Mouse (Mus musculus) layer of hippocampus, adult 18-20 months (tissue): ENCODE measurements around the gene Myo3b. TPM values are rescaled to one million over a fixed set of nuclear protein-coding genes. Genes with fewer than 3 reads are reported as not detected.
A peak's percentile ranks its signal among the peaks of the same experiment; 100 is the strongest.

Source experiments
- DNase-seq, 2 experiments: peaks; one replicate each; pipeline ENCODE4 v3.0.0; 2022; ENCODE audit warnings: low spot score in 2 of 2
- total RNA-seq, 2 experiments: library from RNA; stranded (reverse); gene quantifications; 2 replicates each; pipeline ENCODE4 v1.2.3; 2021

Myo3b gene
- total RNA-seq, 2 experiments from 2014 or later, result 0.64 to 0.94 TPM

DNA sequence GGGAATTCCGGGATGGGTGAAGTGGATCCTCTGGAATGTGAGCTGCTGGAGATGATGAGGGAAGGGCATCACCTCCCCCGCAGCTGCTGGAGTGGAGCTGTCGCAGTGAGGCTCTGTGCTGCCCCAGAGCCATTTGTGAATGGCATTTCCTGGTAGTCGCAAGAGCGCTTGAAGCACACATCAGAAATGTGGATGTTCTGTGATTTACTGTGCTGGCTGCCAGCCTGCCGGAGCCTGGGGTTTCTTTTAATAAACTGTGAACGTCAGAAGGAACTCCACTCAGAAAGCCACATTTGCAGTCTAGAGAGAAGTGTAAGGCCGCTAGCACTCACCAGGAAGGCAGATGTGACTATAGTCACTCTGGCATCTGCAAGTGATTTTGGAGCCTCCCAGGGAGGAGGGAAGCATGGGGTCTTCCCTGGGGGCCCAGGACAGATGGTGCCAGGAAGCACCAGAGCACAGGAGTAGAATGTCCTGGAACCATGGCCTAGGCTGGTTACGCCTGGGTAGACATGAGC lies 223.7 kb downstream of the Myo3b start:
- peak; percentile 2 to 8 for DNase-seq

DNA sequence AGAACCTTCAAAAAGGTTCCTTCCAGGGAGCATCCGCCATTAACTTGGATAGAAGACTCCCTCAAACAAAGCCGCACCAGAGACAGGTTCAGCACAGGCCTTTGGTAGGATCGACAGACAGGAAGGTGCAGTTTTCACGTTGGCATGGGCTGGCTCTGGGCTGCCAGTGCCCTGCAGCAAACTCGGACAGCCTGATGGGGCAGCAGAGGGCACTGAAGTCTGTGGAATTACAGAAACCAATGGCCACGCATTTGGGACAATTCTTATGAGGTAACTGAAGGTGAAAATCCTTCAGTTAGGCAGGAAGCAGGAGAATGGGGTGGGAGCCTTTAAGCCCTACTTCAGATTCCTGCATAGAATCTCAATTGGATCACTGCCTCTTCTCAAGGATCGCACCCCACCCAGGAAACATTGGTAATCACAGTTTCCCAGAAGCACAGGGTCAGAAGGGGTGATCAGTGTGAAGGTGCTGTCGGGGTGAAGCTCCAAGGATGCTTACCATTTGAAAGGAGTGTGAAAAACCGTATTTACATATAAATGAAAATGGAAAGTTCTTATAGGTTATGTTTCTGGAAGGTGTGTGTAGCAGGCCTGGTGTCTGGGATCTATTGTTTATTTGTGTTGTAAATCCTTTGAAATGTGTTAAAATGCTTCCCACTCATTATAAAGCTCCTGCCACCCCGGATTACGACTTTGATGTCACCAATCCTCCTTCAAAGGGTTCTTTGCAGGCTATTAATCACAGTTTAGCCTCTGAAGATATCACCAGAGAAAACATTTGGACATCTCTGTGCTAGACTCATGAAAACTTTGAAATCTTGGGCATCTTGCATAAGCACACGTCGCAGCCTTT lies 239.7 kb downstream of the Myo3b start:
- no peak for DNase-seq

DNA sequence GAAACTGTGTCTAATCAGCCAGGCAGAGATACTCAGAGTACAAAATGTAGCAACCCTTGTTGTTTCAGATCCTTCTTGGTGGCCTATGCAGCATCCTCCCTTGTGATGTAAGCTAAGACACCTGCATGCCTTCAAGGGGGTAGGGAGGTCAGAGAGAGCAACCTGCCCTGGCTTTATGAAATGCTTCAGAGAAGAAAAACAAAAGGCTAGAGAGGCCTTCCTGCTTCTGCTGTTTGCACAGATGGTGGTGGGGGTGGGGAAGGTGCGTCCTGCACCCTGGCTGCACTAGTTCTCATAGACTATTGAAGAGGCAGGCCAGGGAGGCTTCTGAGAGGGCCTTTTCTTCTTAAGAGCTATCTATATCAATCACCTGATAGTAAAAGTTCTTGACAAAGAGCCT lies 245.2 kb downstream of the Myo3b start:
- DNase-seq, result no peak

DNA sequence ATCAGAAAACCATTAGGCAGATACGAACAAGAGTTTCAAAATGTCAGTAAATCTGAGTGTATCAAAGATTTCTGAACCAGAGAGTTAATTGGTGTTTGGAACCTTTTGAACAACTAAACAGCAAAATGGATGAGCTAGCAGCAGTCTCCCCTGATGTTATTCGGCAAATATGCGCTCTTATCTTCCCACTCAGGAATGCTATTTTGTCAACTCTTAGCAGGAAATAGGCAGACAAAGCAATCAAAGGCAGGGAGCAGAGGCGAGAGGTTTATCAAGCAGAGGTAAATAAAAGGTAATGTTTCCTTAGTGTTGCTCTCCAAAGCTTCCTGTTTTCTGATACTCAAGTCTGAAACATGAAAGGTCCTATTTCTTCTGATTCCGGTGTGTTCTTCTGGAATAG lies 252.1 kb downstream of the Myo3b start:
- no peak for DNase-seq

DNA sequence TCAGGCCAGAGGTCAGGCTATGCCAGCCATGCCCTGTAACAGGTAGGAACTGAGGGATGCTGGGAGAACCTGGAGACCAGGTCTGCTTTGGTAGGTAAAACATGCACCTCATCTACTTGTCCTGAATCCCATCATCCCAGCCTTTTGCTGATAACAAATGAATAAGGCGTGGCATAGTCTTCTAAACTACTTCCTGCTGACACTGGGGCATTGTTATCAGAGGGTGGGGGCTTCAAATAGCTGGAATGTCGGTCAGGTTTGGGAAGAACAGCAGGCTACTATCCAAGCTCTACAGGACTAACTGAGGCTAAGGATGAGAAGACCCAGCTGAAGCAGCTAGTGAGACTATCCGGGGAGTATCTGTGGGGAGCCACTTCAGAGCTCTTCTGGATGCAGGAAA lies 253.8 kb downstream of the Myo3b start:
- DNase-seq, result no peak

DNA sequence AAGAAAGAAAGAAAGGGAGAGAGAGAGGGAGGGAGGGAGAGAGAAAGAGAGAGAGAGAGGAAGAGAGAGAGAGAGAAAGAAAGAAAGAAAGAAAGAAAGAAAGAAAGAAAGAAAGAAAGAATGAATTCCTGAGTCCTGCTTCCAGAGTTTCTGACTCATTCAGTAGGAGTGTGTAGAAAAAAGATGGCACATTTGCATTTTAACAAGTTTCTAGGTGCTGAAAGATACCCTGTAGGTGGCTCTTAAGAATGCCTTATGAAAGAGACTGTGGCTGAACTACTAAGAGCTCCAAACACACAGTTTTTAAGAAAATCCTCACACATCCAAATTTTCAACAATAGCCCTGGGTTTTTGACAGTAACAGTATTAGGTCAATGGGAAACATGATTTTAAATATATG lies 264.0 kb downstream of the Myo3b start:
- DNase-seq, result no peak

DNA sequence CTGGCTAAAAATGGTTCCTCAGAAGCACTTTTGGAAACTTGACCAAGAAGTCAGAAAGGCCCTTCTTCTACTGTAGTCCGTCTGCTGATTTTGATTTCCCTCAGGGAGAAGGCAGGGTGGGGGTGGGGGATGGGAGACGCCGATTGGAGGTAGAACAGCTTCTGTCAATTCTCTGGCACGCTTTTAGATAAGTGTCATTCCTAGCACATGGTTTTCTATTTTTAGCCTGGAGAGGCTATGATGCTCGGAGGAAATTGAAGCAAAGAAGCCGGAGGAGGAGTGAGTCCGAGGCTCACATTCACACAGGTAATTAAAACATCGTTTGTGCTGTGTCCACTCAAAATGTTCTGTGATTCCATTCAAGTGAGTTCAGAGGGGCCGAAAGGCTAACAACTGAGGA lies 276.2 kb downstream of the Myo3b start:
- DNase-seq, result peak in 1 of 2 experiments; percentile 3

DNA sequence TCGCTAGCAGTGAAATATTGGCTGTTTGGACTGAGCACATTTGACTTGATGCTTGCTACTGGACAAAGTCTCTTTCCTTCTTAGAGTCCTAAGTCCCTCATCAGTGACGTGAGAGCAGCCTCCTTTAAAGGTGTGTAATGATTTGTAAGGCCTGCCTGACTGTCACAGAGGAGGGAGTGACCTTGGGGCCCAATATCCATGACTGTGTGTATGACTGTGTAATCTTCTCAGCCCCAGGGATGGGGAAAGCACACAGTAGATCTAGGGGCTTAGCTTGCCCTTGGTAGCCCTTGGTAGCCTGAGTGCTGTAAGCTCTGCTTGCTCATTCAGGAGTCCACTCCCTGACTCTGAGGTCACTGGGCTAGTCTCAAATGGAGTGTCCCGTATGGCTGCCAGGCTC lies 276.8 kb downstream of the Myo3b start:
- no peak for DNase-seq

DNA sequence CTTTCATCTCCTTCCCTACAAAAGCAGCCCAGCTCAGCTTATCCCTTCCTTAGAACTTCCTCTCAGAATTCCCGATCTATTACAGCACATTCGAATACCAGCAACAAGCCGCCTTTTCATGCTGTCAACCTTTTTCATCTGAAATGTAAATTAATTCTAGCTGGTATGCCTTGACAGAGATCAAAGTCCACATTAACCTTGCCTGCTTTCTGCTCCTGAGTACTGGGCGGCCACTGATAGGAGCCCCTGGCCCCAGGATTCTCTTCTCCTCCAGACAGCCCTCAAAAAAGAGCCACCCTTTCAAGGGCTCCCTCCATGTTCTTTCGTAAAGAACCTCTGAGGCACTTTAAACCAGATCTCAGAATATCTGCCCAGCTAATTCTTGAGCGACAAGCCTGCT lies 278.9 kb downstream of the Myo3b start:
- DNase-seq, result no peak

DNA sequence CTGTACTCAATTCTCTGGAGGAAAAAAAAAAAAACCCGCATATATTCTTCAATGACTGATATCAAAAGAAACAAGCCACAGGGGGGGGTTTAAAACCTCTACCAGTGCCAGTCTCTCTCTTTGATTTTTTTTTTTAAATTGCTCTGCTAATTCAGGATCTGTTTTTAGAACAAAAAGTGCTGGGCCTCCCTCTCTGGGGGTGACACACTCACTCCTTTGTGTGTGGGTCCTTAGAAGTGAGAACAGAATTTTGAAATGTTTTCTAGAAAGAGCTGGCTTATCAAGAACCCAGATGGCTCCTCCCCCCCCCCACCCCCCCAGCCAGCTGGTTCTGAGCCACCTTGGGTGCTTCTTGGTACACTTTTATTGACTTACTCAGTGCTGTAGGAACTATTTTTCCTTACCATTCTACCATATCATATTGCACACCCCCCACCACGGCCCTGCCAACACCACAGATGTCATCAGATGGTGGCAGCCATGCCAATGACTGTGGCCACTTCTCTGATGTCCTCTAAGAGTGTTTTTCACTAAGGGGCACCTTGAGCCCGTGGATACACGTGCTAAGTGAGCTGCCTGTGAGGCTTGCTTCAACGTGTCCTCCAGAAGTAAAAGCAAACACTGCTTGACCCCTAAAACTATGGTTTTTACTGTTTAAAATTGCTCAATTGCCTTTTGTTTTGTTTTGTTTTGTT lies 280.1 kb downstream of the Myo3b start:
- DNase-seq, result peak in 1 of 2 experiments; percentile 13

DNA sequence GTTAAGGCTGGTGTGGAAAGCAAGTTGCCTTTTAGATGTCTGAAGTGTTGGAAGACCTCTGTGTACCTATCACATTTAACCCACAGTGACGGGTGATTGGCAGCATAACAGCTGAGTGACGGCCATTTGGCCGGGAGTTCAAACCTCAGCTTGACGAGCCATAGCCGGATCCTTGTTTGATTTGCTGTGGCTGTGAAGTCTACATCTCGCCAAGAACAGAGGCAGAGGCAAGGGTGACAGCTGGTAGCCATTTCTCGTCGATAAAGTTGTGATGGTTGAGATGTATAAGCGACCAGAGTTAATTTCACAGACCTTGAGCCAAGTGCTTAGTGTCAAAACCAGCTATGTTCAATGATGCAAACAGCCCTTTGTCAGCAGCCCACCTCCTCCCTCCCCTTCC lies 283.8 kb downstream of the Myo3b start:
- DNase-seq, result no peak

DNA sequence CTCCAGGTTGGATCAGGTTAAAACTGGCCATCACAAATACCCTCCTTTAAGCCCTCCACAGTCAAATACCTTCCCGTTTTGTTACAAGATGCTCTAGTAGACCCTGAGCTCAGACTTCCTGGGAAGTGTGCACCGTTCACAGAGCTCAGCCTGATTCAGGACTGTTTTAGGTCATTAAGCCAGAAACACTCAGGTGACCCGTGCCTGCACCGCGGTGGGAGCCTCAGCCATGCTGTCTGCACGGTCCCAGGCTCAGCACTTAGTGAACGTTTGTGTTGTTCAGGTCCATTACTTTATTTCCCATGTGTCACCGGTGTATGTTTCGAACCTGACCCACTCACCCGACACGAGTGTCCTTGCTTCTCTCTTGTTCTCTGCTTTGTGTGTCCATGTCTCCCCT lies 288.7 kb downstream of the Myo3b start:
- no peak for DNase-seq

DNA sequence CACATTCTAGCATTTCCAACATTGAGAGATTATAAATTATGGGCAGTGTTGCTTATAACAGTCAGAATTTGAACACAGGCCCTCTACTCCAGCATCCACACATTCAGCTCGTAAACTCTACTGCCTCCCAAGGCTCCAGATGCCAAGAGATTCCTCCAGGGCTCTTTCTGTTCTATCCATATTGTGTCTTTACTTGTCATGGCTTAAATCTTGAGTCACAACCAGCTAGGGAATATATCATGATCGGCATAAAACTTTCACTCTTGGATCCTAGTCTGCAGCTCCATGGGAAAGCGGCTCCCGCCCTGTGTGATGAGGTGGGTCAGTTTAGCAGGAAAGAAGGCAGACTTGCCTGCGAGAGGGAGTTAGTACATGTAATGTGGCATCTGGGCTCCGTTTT lies 294.0 kb downstream of the Myo3b start:
- no peak for DNase-seq

DNA sequence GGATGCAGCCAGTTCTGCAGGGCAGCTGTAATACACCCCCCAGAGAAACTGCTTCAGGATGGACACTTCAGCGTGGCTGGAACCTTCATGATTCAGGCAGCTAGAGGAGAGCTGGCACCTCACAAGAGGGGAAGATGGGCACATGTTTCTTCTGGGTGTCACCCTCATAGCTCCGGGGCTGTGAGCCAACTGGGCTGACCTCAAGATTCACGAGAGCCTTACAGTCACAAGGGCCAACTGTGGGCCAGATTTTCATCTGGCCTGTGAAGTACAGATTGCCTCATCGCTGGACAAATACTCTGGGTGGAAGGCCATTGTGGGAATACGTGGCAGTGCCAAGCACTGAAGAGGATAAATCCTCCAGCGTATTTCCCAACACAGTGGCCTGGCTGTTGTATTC lies 294.6 kb downstream of the Myo3b start:
- no peak for DNase-seq

DNA sequence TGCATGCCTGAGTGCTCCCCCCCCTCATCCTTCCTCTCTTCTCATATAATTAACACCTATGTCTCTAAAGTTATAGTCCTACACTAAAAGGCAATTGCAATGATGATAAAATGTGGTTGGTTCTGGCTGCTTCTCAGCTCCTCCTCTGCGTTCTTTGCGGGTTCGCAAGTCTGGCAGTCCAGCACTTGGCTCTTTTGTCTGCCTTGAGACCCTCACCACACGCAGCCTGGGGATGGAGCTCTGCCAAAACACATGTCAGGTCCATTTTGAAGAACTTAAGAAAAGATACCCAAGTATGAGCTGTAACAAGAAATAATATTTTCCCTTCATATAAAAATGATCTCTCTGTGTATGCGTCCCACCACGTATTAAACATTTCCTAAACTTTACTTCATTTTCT lies 297.6 kb downstream of the Myo3b start:
- no peak for DNase-seq

DNA sequence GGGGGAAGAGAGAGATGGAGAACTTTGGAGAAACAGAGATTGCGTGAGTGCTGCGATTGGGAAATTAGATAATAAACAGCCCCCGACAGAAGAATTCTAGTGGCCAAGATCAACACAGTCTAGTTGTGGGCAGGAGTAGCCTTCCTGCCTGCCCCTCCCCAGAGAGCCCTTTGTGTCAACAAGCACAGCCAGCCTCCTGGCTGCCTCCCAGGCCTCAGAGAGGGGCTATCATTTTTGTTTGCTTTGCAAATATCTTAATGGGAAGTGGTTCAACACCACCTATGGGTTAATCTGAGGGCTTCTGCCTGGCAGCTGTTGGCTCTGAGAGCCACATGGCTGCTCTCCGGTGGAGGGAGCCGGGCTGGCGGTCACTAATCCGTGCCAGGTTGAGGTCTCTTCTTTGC lies 298.3 kb downstream of the Myo3b start:
- no peak for DNase-seq

DNA sequence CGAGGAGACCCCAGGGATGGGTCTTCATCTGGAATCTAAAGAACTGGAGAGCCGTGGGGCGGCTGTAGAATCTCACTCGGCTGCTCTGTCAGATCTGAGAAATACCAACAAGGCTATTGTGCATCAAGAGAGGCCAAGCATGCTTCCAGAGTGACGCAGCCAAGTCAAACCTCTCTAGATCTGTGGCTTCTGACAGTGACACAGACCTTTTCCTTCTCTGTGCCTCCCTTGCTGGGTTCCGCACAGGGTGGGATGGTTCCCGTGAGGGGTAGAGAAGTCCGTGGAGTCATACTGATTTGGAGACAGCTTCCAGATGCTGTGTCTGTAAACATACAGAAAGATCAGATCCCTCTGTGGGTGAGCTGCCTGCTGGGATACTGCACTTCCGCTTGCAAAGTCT lies 298.9 kb downstream of the Myo3b start:
- no peak for DNase-seq

DNA sequence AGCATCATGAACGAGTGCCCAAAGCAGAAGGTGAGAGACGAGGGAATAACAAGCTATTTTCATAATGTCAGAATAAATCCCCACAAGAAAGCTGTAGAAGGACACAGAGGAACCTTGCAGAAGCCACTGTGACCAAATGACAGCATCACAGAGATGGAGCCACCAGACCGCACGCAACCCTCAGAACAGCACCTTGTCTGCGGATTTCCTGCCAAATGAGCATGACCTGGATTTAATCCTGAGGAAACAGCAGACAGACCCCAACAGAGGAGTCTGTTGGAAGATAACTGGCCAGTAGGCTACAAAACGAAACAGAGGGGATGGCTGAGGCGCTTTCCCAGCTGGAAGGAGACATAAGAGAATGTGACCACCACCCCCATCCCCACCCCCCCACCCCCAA lies 300.1 kb downstream of the Myo3b start:
- DNase-seq, result no peak

DNA sequence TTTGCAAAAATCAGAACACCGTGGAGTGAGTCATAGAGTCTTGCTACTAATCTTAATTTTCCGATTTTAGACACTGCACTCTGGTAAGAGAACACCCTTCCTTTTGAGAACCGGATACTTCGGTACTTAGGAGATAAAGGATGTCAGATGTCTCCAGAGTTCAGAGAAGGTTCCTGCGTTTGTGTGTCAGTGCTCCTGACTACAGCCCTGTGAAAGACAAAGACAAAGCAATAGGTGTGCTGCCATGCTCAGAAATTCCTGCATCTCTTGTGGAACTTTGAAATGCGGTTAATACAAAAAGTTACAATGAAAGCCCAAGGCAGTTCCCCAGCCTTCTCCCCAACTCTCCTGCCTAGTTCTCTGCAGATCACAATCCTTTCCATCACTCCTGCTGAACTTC lies 300.6 kb downstream of the Myo3b start:
- no peak for DNase-seq

DNA sequence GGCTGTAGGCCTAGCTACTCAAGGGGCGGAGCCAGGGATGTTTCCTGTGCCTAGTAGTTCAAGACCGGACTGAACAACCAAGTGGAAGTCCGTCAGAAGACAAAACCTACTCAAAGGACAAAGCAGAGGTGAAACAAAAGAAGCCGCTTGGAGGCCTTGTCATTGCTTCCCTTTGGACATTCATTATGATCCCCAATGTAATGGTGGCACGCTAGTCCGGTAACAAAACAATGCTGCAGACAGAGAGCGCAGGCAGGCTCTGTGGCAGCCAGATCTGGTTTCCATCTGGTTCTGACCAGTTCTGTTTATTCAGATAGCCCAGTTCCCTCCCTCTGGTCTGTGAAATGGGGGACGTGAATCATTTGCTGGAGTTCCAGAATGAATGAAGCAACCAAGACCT lies 301.3 kb downstream of the Myo3b start:
- no peak for DNase-seq

DNA sequence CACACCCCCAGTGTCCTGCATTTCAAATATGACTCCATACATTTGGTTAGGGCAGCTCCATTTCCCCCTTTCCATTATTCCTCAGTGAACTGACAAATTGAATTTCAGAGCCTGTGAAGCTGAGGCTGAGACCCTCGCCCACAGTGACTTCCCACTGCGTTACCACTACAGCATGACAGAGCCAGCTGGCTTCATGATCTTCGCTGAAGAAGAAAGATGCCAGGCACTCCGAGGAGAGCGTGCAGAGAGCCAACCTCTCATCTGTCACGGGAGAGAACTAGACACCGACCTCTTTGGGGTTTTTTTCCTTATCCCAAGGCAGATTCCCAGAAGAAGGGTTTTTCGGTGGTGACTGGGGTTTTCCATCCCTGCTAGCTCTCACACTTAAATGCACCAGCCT lies 306.2 kb downstream of the Myo3b start:
- no peak for DNase-seq

DNA sequence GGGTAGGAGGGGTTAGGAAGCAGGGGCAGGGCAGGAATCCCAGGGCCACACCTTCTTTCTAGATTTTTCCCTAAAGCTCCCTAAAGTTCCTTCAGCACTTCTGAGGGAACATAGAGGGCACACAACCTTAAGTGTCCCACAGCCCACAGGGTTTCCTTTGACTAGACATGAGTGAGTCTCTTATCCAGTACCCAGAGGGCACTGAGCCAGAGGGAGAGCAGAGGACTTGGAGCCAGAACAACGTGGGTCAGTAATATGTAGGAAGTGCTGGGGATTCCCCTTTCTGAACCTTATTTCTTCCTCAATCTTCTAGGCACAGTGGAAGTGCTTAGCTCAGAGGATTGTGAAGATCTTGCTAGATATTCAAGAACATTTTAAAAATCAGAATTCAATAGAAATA lies 308.6 kb downstream of the Myo3b start:
- DNase-seq, result no peak
